ENCODE assay signal across 19 mouse cellular contexts in genomic region chr7:66655471-66655870, GRCm38 (mm10).
"Had no signal": no experiment of that assay in that cellular context is flagged by ENCODE, and none has a peak within 500 bp of the region (broad histone marks: within the 10 kb centered on the region; RNA-seq: fewer than 3 reads in every experiment).

No protein-coding gene starts in this region.

- H3K27ac ChIP-seq: intestine, embryonic 15.5 days; kidney, postnatal 0 days; limb, embryonic 10.5 days; limb, embryonic 13.5 days; liver, embryonic 14.5 days; midbrain, embryonic 12.5 days; midbrain, embryonic 15.5 days; neural tube, embryonic 12.5 days; neural tube, embryonic 15.5 days; stomach, postnatal 0 days had no signal

- H3K9ac ChIP-seq: intestine, embryonic 15.5 days; limb, embryonic 13.5 days; liver, embryonic 14.5 days; midbrain, embryonic 12.5 days; midbrain, embryonic 15.5 days; neural tube, embryonic 12.5 days; neural tube, embryonic 15.5 days had no signal

- DNase-seq: liver; lung, adult 2 months; lung, postnatal 14 days; lung, postnatal 4 days; right cerebral cortex, adult 18-20 months; right cerebral cortex, postnatal 14 days; right cerebral cortex, postnatal 4 days; thymus, postnatal 25 days had no signal

- ATAC-seq: hindbrain, embryonic 16.5 days; intestine, embryonic 15.5 days; midbrain, embryonic 15.5 days had no signal

- H3K4me2 ChIP-seq: intestine, embryonic 15.5 days; limb, embryonic 13.5 days; midbrain, embryonic 12.5 days; midbrain, embryonic 15.5 days; neural tube, embryonic 12.5 days; neural tube, embryonic 15.5 days had no signal

- H3K4me1 ChIP-seq: midbrain, embryonic 15.5 days; neural tube, embryonic 15.5 days had no signal

- H3K4me3 ChIP-seq: intestine, embryonic 15.5 days; limb, embryonic 10.5 days; limb, embryonic 13.5 days; midbrain, embryonic 12.5 days; midbrain, embryonic 15.5 days; neural tube, embryonic 12.5 days; neural tube, embryonic 15.5 days had no signal

- H3K9me3 ChIP-seq: intestine, embryonic 15.5 days; limb, embryonic 10.5 days; limb, embryonic 13.5 days; midbrain, embryonic 12.5 days; midbrain, embryonic 15.5 days; neural tube, embryonic 12.5 days; neural tube, embryonic 15.5 days had no signal

- H3K27me3 ChIP-seq: intestine, embryonic 15.5 days; limb, embryonic 13.5 days; midbrain, embryonic 12.5 days; midbrain, embryonic 15.5 days; neural tube, embryonic 12.5 days; neural tube, embryonic 15.5 days had no signal
